In genomic region chr14:54660009-54660408, GRCm38 (mm10) we compare ENCODE assay signal across 25 mouse cellular contexts. TPM values are rescaled to one million over a fixed set of nuclear protein-coding genes. Genes with fewer than 3 reads are reported as not detected.
DNase-seq lines count a peak whose midpoint lies in the region; ATAC-seq and TF ChIP-seq lines count a peak whose summit lies in the region.
"Had no signal": no experiment of that assay in that cellular context is flagged by ENCODE, and none has a peak within 500 bp of the region (broad histone marks: within the 10 kb centered on the region; RNA-seq: fewer than 3 reads in every experiment).

No protein-coding gene starts in this region.

- no peak overlapping the region for H3K27ac ChIP-seq in intestine, postnatal 0 days (ENCODE audit: low read depth, low read length)
- no peak overlapping the region for H3K27ac ChIP-seq in intestine, embryonic 15.5 days
- no peak overlapping the region for H3K27ac ChIP-seq in midbrain, postnatal 0 days (ENCODE audit: low read depth, low read length)
- no peak overlapping the region for H3K27ac ChIP-seq in midbrain, embryonic 16.5 days (ENCODE audit: low read length)
- H3K27ac ChIP-seq in stomach, postnatal 0 days (replicated peaks), result no peak overlapping the region
- H3K27ac ChIP-seq: embryonic facial prominence, embryonic 12.5 days; limb, embryonic 15.5 days had no signal

- peaks cover 96% of the 10 kb centered on the region for H3K36me3 ChIP-seq in intestine, postnatal 0 days (ENCODE audit: control insufficient read depth, insufficient read depth)
- peaks cover 62% of the 10 kb centered on the region for H3K36me3 ChIP-seq in intestine, embryonic 15.5 days
- H3K36me3 ChIP-seq in midbrain, postnatal 0 days (ENCODE audit: insufficient read depth, low read length), result peaks cover 59% of the 10 kb centered on the region
- peaks cover 50% of the 10 kb centered on the region for H3K36me3 ChIP-seq in midbrain, embryonic 16.5 days (ENCODE audit: control insufficient read depth, insufficient read depth, low read length)
- peaks cover 49% of the 10 kb centered on the region for H3K36me3 ChIP-seq in stomach, postnatal 0 days (ENCODE audit: control insufficient read depth, insufficient read depth, low read length)

- no peak for TF ChIP-seq EP300 in stomach, postnatal 0 days (optimal IDR thresholded peaks at IDR 0.05)

- no peak overlapping the region for H3K4me2 ChIP-seq in intestine, postnatal 0 days (replicated peaks; ENCODE audit: low read depth)
- no peak overlapping the region for H3K4me2 ChIP-seq in intestine, embryonic 15.5 days (replicated peaks)
- H3K4me2 ChIP-seq in midbrain, postnatal 0 days (ENCODE audit: low read depth, low read length, poor library complexity, severe bottlenecking), result no peak overlapping the region
- H3K4me2 ChIP-seq in midbrain, embryonic 16.5 days (ENCODE audit: low read length), result no peak overlapping the region
- H3K4me2 ChIP-seq in stomach, postnatal 0 days (replicated peaks; ENCODE audit: low read depth), result no peak overlapping the region
- H3K4me2 ChIP-seq: embryonic facial prominence, embryonic 12.5 days; heart, embryonic 12.5 days; limb, embryonic 15.5 days had no signal

- no peak overlapping the region for H3K4me3 ChIP-seq in intestine, postnatal 0 days (ENCODE audit: low read depth, low read length)
- H3K4me3 ChIP-seq in intestine, embryonic 15.5 days (replicated peaks), result no peak overlapping the region
- H3K4me3 ChIP-seq in midbrain, postnatal 0 days (ENCODE audit: low read depth, low read length), result no peak overlapping the region
- H3K4me3 ChIP-seq in midbrain, embryonic 16.5 days (ENCODE audit: low read depth, low read length), result no peak overlapping the region
- no peak overlapping the region for H3K4me3 ChIP-seq in stomach, postnatal 0 days (ENCODE audit: low read depth, low read length)
- H3K4me3 ChIP-seq: embryonic facial prominence, embryonic 12.5 days; heart, embryonic 12.5 days; limb, embryonic 15.5 days had no signal

- no peaks in the 10 kb centered on the region for H3K4me1 ChIP-seq in intestine, postnatal 0 days (replicated peaks; ENCODE audit: control insufficient read depth, insufficient read depth, low read length)
- no peaks in the 10 kb centered on the region for H3K4me1 ChIP-seq in intestine, embryonic 15.5 days (replicated peaks)
- H3K4me1 ChIP-seq in midbrain, postnatal 0 days (ENCODE audit: insufficient read depth, low read length), result no peaks in the 10 kb centered on the region
- no peaks in the 10 kb centered on the region for H3K4me1 ChIP-seq in midbrain, embryonic 16.5 days (ENCODE audit: control insufficient read depth, insufficient read depth, low read length)
- H3K4me1 ChIP-seq in stomach, postnatal 0 days (replicated peaks; ENCODE audit: control insufficient read depth, insufficient read depth), result no peaks in the 10 kb centered on the region
- H3K4me1 ChIP-seq: embryonic facial prominence, embryonic 12.5 days; heart, embryonic 12.5 days; limb, embryonic 15.5 days had no signal

- 0 out of 2 replicates have a peak, but pooled peaks have one; percentile 2 for TF ChIP-seq CTCF in intestine, postnatal 0 days (IDR thresholded peaks at IDR 0.05; ENCODE audit: low read depth)
- 0 out of 2 replicates have a peak, but pooled peaks have one; percentile 5 for TF ChIP-seq CTCF in midbrain, postnatal 0 days (IDR thresholded peaks at IDR 0.05)
- TF ChIP-seq CTCF in stomach, postnatal 0 days (IDR thresholded peaks at IDR 0.05; ENCODE audit: low read depth), result no peak

- DNase-seq in midbrain, postnatal 0 days (ENCODE audit: low spot score), result no peak
- DNase-seq in R1 (ENCODE audit: low read depth, low spot score), result peak; percentile 66
- DNase-seq in forelimb bud, embryonic 11.5 days (ENCODE audit: low read depth, low spot score), result peak; percentile 65
- no peak for DNase-seq in stomach, postnatal 0 days (ENCODE audit: low spot score)
- no peak for DNase-seq in urinary bladder, postnatal 10 days (ENCODE audit: low spot score)
- DNase-seq: adrenal gland, postnatal 36 days; cerebellum, adult 2 months; forebrain, postnatal 0 days; gastrocnemius, postnatal 14 days; heart, postnatal 36 days; kidney, adult 8-10 months; liver, postnatal 0 days; right cerebral cortex, postnatal 25 days; thymus, adult 18-20 months had no signal

- no peak overlapping the region for H3K9ac ChIP-seq in intestine, postnatal 0 days (ENCODE audit: low read depth, low read length)
- H3K9ac ChIP-seq in intestine, embryonic 15.5 days, result no peak overlapping the region
- H3K9ac ChIP-seq in midbrain, postnatal 0 days (replicated peaks; ENCODE audit: low read length, poor library complexity, severe bottlenecking), result no peak overlapping the region
- no peak overlapping the region for H3K9ac ChIP-seq in midbrain, embryonic 16.5 days (ENCODE audit: low read depth, low read length)
- H3K9ac ChIP-seq in stomach, postnatal 0 days (ENCODE audit: low read length), result no peak overlapping the region
- H3K9ac ChIP-seq: embryonic facial prominence, embryonic 12.5 days; forebrain, postnatal 0 days; heart, embryonic 12.5 days; limb, embryonic 15.5 days; liver, postnatal 0 days had no signal

- WGBS in intestine, postnatal 0 days, result 78% methylated on average over 2 of the region's 2 CpGs
- WGBS in intestine, embryonic 15.5 days, result 88% methylated on average over 2 of the region's 2 CpGs
- 89% methylated on average over 2 of the region's 2 CpGs for WGBS in midbrain, postnatal 0 days
- 90% methylated on average over 2 of the region's 2 CpGs for WGBS in midbrain, embryonic 16.5 days
- WGBS in stomach, postnatal 0 days, result 81% methylated on average over 2 of the region's 2 CpGs

- ATAC-seq in intestine, postnatal 0 days, result no peak
- ATAC-seq in intestine, embryonic 15.5 days, result no peak
- ATAC-seq in midbrain, postnatal 0 days (ENCODE audit: low FRiP score), result no peak
- ATAC-seq in midbrain, embryonic 16.5 days, result no peak
- no peak for ATAC-seq in stomach, postnatal 0 days (ENCODE audit: low FRiP score, low TSS enrichment)
- ATAC-seq: forebrain, postnatal 0 days; hindbrain, embryonic 16.5 days; liver, postnatal 0 days had no signal

- no peaks in the 10 kb centered on the region for H3K27me3 ChIP-seq in intestine, postnatal 0 days (replicated peaks; ENCODE audit: control insufficient read depth, insufficient read depth, low read length)
- no peaks in the 10 kb centered on the region for H3K27me3 ChIP-seq in intestine, embryonic 15.5 days (replicated peaks)
- no peaks in the 10 kb centered on the region for H3K27me3 ChIP-seq in midbrain, postnatal 0 days (ENCODE audit: insufficient read depth, low read length)
- H3K27me3 ChIP-seq in midbrain, embryonic 16.5 days (ENCODE audit: control insufficient read depth, insufficient read depth, low read depth, low read length), result no peaks in the 10 kb centered on the region
- H3K27me3 ChIP-seq in stomach, postnatal 0 days (ENCODE audit: control insufficient read depth, insufficient read depth, low read length), result no peaks in the 10 kb centered on the region
- H3K27me3 ChIP-seq: embryonic facial prominence, embryonic 12.5 days; heart, embryonic 12.5 days; limb, embryonic 15.5 days had no signal

- no peaks in the 10 kb centered on the region for H3K9me3 ChIP-seq in intestine, postnatal 0 days (ENCODE audit: control insufficient read depth)
- no peaks in the 10 kb centered on the region for H3K9me3 ChIP-seq in intestine, embryonic 15.5 days
- no peaks in the 10 kb centered on the region for H3K9me3 ChIP-seq in midbrain, postnatal 0 days (ENCODE audit: low read length)
- no peaks in the 10 kb centered on the region for H3K9me3 ChIP-seq in midbrain, embryonic 16.5 days (replicated peaks; ENCODE audit: control insufficient read depth, low read length, poor library complexity, severe bottlenecking)
- H3K9me3 ChIP-seq in stomach, postnatal 0 days (ENCODE audit: control insufficient read depth, low read length), result no peaks in the 10 kb centered on the region
- H3K9me3 ChIP-seq: embryonic facial prominence, embryonic 12.5 days; heart, embryonic 12.5 days; limb, embryonic 15.5 days had no signal

RNA-seq across cellular contexts. Expression of gene Cdh24, which starts 18.8 kb away (rescaled TPM):
- polyA plus RNA-seq in intestine, postnatal 0 days (2015; fragmentation: Nextera tagmentation; extraction: Ambion mirVana), result 0.47 and 0.63 TPM in 2 replicates
- polyA plus RNA-seq in intestine, embryonic 15.5 days (2015; fragmentation: Nextera tagmentation; extraction: Ambion mirVana), result 2.8 and 3.0 TPM in 2 replicates
- total RNA-seq in midbrain, postnatal 0 days (2014; rRNA removed), result 45.3 and 49.7 TPM in 2 replicates
- 8.5 and 9.0 TPM in 2 replicates for polyA plus RNA-seq in midbrain, postnatal 0 days (2015; fragmentation: Nextera tagmentation; extraction: Ambion mirVana)
- polyA plus RNA-seq in midbrain, embryonic 16.5 days (2015; fragmentation: Nextera tagmentation; extraction: Ambion mirVana), result 9.6 and 11.2 TPM in 2 replicates
- 0.63 and 0.68 TPM in 2 replicates for polyA plus RNA-seq in stomach, postnatal 0 days (2015; fragmentation: Nextera tagmentation; extraction: Ambion mirVana)

RNA-seq across cellular contexts. Expression of gene Gm17606, which starts 19.3 kb away (rescaled TPM):
- not detected in 2 replicates for polyA plus RNA-seq in intestine, postnatal 0 days (2015; fragmentation: Nextera tagmentation; extraction: Ambion mirVana)
- not detected in 2 replicates for polyA plus RNA-seq in intestine, embryonic 15.5 days (2015; fragmentation: Nextera tagmentation; extraction: Ambion mirVana)
- not detected in 2 replicates for total RNA-seq in midbrain, postnatal 0 days (2014; rRNA removed)
- not detected in 2 replicates for polyA plus RNA-seq in midbrain, postnatal 0 days (2015; fragmentation: Nextera tagmentation; extraction: Ambion mirVana)
- polyA plus RNA-seq in midbrain, embryonic 16.5 days (2015; fragmentation: Nextera tagmentation; extraction: Ambion mirVana), result not detected in 2 replicates
- not detected in 2 replicates for polyA plus RNA-seq in stomach, postnatal 0 days (2015; fragmentation: Nextera tagmentation; extraction: Ambion mirVana)
- total RNA-seq: adrenal gland, postnatal 36 days; common myeloid progenitor, adult 5-6 weeks; forebrain, postnatal 0 days; gastrocnemius, postnatal 14 days; heart, postnatal 36 days; left cerebral cortex, adult 18-20 months; megakaryocyte, adult 5-6 weeks; neutrophil, adult 5-6 weeks had no signal
- polyA plus RNA-seq: cerebellum, adult 2 months; forebrain, postnatal 0 days; heart, embryonic 12.5 days; hindbrain, embryonic 16.5 days; liver, postnatal 0 days had no signal

RNA-seq across cellular contexts. Expression of gene 1700123O20Rik, which starts 26.0 kb away (rescaled TPM):
- 75.5 and 76.8 TPM in 2 replicates for polyA plus RNA-seq in intestine, postnatal 0 days (2015; fragmentation: Nextera tagmentation; extraction: Ambion mirVana)
- polyA plus RNA-seq in intestine, embryonic 15.5 days (2015; fragmentation: Nextera tagmentation; extraction: Ambion mirVana), result 83.7 and 84.8 TPM in 2 replicates
- total RNA-seq in midbrain, postnatal 0 days (2014; rRNA removed), result 44.2 and 46.5 TPM in 2 replicates
- polyA plus RNA-seq in midbrain, postnatal 0 days (2015; fragmentation: Nextera tagmentation; extraction: Ambion mirVana), result 61.1 and 67.6 TPM in 2 replicates
- polyA plus RNA-seq in midbrain, embryonic 16.5 days (2015; fragmentation: Nextera tagmentation; extraction: Ambion mirVana), result 58.9 and 63.9 TPM in 2 replicates
- polyA plus RNA-seq in stomach, postnatal 0 days (2015; fragmentation: Nextera tagmentation; extraction: Ambion mirVana), result 60.8 and 61.7 TPM in 2 replicates

RNA-seq across cellular contexts. Expression of gene Acin1, which starts 26.7 kb away (rescaled TPM):
- polyA plus RNA-seq in intestine, postnatal 0 days (2015; fragmentation: Nextera tagmentation; extraction: Ambion mirVana), result 49.9 and 57.4 TPM in 2 replicates
- polyA plus RNA-seq in intestine, embryonic 15.5 days (2015; fragmentation: Nextera tagmentation; extraction: Ambion mirVana), result 105 and 107 TPM in 2 replicates
- total RNA-seq in midbrain, postnatal 0 days (2014; rRNA removed), result 118 and 122 TPM in 2 replicates
- 91.7 and 108 TPM in 2 replicates for polyA plus RNA-seq in midbrain, postnatal 0 days (2015; fragmentation: Nextera tagmentation; extraction: Ambion mirVana)
- polyA plus RNA-seq in midbrain, embryonic 16.5 days (2015; fragmentation: Nextera tagmentation; extraction: Ambion mirVana), result 108 and 123 TPM in 2 replicates
- polyA plus RNA-seq in stomach, postnatal 0 days (2015; fragmentation: Nextera tagmentation; extraction: Ambion mirVana), result 37.0 and 46.9 TPM in 2 replicates

RNA-seq across cellular contexts. Expression of gene Gm29776, which starts 38.6 kb away (rescaled TPM):
- 0.09 TPM in 1 of 2 replicates, not detected in the other for polyA plus RNA-seq in intestine, postnatal 0 days (2015; fragmentation: Nextera tagmentation; extraction: Ambion mirVana)
- polyA plus RNA-seq in intestine, embryonic 15.5 days (2015; fragmentation: Nextera tagmentation; extraction: Ambion mirVana), result 0.11 and 0.15 TPM in 2 replicates
- not detected in 2 replicates for total RNA-seq in midbrain, postnatal 0 days (2014; rRNA removed)
- polyA plus RNA-seq in midbrain, postnatal 0 days (2015; fragmentation: Nextera tagmentation; extraction: Ambion mirVana), result 0.07 and 0.31 TPM in 2 replicates
- polyA plus RNA-seq in midbrain, embryonic 16.5 days (2015; fragmentation: Nextera tagmentation; extraction: Ambion mirVana), result 0.15 and 0.29 TPM in 2 replicates
- 0.08 and 0.11 TPM in 2 replicates for polyA plus RNA-seq in stomach, postnatal 0 days (2015; fragmentation: Nextera tagmentation; extraction: Ambion mirVana)
- total RNA-seq: gastrocnemius, postnatal 14 days; heart, postnatal 36 days; left cerebral cortex, adult 18-20 months; neutrophil, adult 5-6 weeks had no signal
- polyA plus RNA-seq: liver, postnatal 0 days had no signal

Comparison
In these comparisons a context has a peak if more than half of its experiments do, and no peak if none do; other contexts are left out.
1. DNase-seq: peak in R1 (single experiment) and forelimb bud, embryonic 11.5 days (single experiment); none in midbrain, postnatal 0 days (single experiment), stomach, postnatal 0 days (single experiment) and urinary bladder, postnatal 10 days (single experiment).